Mouse (Mus musculus): ENCODE measurements around the gene Srsf2. TPM values are rescaled to one million over a fixed set of nuclear protein-coding genes. Genes with fewer than 3 reads are reported as not detected.

Gene Srsf2
- total and polyA plus RNA-seq, 2 experiments from 2014 or later = 196 to 484 TPM

DNA sequence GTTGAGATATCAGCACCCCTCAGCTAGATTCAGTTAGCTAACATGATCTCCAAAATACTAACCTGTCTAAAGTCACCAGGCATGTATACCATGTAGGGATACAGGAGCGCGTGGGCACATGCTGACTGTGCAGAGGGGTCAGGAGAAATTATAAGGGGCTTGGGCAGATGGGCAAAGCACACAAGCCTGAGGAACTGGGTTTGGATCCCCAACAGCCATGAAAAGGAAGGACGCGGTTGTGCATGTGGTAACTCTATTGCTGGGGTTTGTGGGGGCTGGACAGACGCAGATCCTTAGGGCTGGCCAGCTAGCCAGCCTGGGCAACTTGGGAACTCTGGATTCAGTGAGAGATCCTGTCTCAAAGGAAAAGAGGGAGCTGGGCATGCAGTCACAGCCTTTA, 35.3 kb downstream of the Srsf2 start:
- Histone ChIP-seq H3K4me2 (ENCODE audit: low read depth, low read length, poor library complexity, severe bottlenecking) (no peak overlapping the region), H3K4me3 (ENCODE audit: low read depth, low read length) (no peak overlapping the region), H3K4me1 (ENCODE audit: insufficient read depth, low read length) (peaks cover 11% of the 10 kb centered on the region), H3K27me3 (ENCODE audit: insufficient read depth, low read length) (no peaks in the 10 kb centered on the region), H3K27ac (ENCODE audit: low read depth, low read length) (no peak overlapping the region), H3K9ac (replicated peaks; ENCODE audit: low read length, poor library complexity, severe bottlenecking) (no peak overlapping the region), H3K36me3 (ENCODE audit: insufficient read depth, low read length) (no peaks in the 10 kb centered on the region), H3K9me3 (ENCODE audit: low read length) (no peaks in the 10 kb centered on the region)
- WGBS = 95% methylated on average over 5 of the region's 5 CpGs
- DNase-seq (ENCODE audit: low spot score) (no peak), ATAC-seq (ENCODE audit: low FRiP score) (no peak)
- no peak for TF ChIP-seq CTCF (IDR thresholded peaks at IDR 0.05)

DNA sequence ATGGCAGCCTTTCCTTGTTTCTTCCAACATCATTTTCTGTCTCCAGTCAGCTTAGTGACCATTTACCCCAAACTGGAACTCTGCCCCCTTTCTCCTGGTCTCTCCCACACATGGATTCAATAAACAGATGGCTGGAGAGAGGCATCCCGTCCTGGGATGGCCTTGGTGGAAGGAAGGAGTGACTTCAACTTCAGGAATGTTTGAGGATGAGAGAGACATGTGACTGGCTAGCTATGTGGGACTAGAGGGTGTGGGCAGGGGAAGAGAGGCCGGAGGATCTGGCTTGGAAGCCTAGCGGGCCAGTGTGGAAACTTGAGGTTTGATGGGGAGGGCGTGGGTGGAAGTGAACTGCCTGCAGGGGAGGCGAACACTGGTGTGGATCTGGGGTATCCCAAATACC, 36.1 kb downstream of the Srsf2 start:
- Histone ChIP-seq H3K9ac (replicated peaks; ENCODE audit: low read length, poor library complexity, severe bottlenecking) (no peak overlapping the region), H3K9me3 (ENCODE audit: low read length) (no peaks in the 10 kb centered on the region), H3K27ac (ENCODE audit: low read depth, low read length) (no peak overlapping the region), H3K27me3 (ENCODE audit: insufficient read depth, low read length) (no peaks in the 10 kb centered on the region), H3K4me3 (ENCODE audit: low read depth, low read length) (no peak overlapping the region), H3K4me2 (ENCODE audit: low read depth, low read length, poor library complexity, severe bottlenecking) (no peak overlapping the region), H3K4me1 (ENCODE audit: insufficient read depth, low read length) (peaks cover 12% of the 10 kb centered on the region), H3K36me3 (ENCODE audit: insufficient read depth, low read length) (no peaks in the 10 kb centered on the region)
- no peak for TF ChIP-seq CTCF (IDR thresholded peaks at IDR 0.05)
- ATAC-seq (ENCODE audit: low FRiP score) (no peak), DNase-seq (ENCODE audit: low spot score) (no peak)
- 91% methylated on average over 5 of the region's 5 CpGs for WGBS

DNA sequence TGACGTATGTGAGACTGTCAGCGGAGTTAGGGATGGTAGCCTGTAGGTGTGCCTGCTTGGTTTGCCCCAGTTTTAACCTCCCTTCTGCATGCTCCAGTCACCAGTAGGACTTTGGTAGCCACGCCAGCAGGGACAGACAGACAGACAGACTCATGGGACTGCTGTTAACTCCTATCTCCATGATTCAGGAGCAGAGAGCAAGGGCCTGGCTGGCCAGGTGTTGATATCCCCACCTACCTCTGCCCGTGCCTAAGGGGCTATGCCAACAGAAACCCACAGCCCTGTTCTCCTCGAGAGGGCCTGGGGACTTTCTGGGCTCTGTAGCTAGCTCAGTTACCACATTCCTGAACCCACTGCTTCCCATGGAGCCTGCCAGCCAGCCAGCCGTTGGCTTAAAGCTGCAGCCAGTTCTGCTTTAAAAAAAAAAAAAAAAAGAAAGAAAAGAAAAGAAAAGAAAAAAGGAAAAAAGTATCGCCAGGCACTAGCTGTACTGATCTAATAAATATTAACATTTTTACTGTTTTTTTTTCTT, 37.9 kb downstream of the Srsf2 start:
- DNase-seq (ENCODE audit: low spot score) = no peak
- no peak for TF ChIP-seq CTCF (IDR thresholded peaks at IDR 0.05)
- Histone ChIP-seq H3K4me3 (ENCODE audit: low read depth, low read length) (no peak overlapping the region), H3K9me3 (ENCODE audit: low read length) (no peaks in the 10 kb centered on the region), H3K27me3 (ENCODE audit: insufficient read depth, low read length) (no peaks in the 10 kb centered on the region), H3K9ac (replicated peaks; ENCODE audit: low read length, poor library complexity, severe bottlenecking) (no peak overlapping the region), H3K36me3 (ENCODE audit: insufficient read depth, low read length) (no peaks in the 10 kb centered on the region), H3K4me2 (ENCODE audit: low read depth, low read length, poor library complexity, severe bottlenecking) (no peak overlapping the region), H3K4me1 (ENCODE audit: insufficient read depth, low read length) (peaks cover 22% of the 10 kb centered on the region), H3K27ac (ENCODE audit: low read depth, low read length) (peak overlapping the region; percentile 52)
- no peak for ATAC-seq (ENCODE audit: low FRiP score)
- 18% methylated on average over 7 of the region's 7 CpGs for whole genome bisulfite sequencing

DNA sequence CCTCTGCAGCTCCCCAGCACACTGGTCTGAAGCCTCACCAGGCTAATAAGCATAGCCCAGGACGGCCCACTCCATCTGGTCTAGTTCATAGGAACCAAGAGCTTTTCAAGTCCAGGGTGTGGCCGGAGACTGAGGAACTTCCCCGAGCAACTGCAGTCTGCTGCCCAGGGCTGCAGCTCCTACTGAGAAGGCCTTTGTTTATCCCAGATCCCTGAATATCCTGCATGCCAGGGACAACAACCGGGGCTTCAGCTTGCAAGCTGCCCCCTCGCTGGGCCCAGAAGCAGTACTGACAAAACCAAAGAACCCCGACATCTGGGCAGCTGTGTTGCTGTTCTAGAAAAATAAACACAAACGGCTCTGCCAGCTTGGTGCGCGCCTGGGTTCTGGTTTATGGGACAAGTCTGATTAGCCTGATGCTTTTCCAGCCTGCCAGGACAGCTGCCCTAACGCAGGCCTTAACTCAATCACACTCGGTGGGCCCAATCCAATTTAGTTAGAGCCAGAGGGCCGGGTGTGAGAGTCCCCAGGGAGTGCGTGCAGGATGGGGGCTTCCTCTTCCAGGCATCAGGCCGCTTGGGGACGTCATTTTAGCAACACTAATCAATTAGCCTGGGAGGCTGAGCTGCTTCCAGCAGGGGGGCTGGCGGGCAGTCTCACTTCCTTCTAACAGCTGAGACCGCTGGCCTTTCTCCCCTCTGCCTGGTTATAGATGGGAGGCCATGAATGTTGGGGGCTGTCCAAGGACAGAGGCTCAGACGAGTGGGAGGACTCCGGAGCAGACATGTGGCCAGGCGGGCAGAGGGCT, 38.6 kb downstream of the Srsf2 start:
- ATAC-seq (ENCODE audit: low FRiP score) (no peak), DNase-seq (ENCODE audit: low spot score) (peak; percentile 83)
- Histone ChIP-seq H3K4me3 (ENCODE audit: low read depth, low read length) (no peak overlapping the region), H3K36me3 (ENCODE audit: insufficient read depth, low read length) (no peaks in the 10 kb centered on the region), H3K27me3 (ENCODE audit: insufficient read depth, low read length) (no peaks in the 10 kb centered on the region), H3K4me2 (ENCODE audit: low read depth, low read length, poor library complexity, severe bottlenecking) (no peak overlapping the region), H3K9ac (replicated peaks; ENCODE audit: low read length, poor library complexity, severe bottlenecking) (no peak overlapping the region), H3K27ac (ENCODE audit: low read depth, low read length) (peak overlapping the region; percentile 77), H3K9me3 (ENCODE audit: low read length) (no peaks in the 10 kb centered on the region), H3K4me1 (ENCODE audit: insufficient read depth, low read length) (peaks cover 22% of the 10 kb centered on the region)
- 6% methylated on average over 20 of the region's 20 CpGs for WGBS
- TF ChIP-seq CTCF (IDR thresholded peaks at IDR 0.05) = peak; percentile 14

DNA sequence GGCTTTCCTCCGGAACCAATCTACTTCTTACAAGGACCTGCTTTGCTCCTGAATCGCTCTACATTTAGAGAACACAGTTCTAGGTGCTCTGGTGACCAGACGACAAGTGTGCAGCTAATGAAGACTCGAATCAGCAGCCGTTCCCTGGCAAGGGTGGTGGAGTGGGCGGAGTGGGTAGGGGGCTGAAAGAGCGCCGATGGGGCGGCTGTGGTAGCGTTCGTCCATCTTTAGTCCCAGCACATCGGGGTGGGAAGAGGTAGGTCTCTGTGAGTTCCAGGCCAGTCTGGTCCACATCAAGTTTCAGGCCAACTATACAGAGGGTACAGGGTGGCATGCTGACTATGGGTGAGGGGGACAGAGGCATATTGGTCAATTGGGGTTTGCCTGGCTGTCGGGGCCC, 39.3 kb downstream of the Srsf2 start:
- H3K4me1 ChIP-seq (ENCODE audit: insufficient read depth, low read length) = peaks cover 22% of the 10 kb centered on the region

DNA sequence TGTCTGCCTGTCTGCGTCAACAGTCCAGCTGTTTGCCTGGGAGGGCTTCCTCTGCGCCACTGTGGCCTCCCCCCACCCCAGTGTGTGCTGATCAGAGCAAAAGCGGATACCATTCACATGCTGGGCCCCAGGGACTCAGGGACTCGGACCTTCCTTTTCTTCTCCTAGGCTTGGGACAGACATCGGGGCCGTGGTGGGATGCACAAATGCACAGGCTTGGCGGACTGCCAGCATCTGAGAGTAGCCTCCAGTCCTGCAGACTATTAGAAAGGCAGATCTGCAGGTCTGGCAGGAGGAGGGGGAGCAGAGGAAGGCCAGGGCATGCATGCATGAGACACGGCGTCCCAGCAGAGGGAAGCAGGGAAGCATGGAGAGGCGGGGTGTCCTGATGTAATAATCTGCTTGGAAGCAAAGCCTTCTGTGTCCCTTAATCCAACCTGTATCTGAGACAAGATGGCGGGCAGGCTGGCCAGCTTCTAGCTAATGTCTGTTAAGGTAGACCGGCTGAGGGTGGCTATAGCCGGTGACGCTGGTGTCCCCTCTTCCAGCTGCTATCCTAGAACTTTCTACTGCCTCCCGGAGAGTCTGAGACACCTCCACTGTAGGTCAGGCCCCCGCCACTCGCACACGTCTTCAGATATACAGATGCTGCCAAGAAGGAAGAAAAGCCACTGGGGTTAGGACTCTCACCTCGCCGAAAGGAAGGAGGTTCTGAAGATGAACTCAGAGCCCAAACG, 39.9 kb downstream of the Srsf2 start:
- peaks cover 22% of the 10 kb centered on the region for H3K4me1 ChIP-seq (ENCODE audit: insufficient read depth, low read length)
- no peak overlapping the region for H3K4me3 ChIP-seq (ENCODE audit: low read depth, low read length)
- ATAC-seq (ENCODE audit: low FRiP score) (no peak), DNase-seq (ENCODE audit: low spot score) (peak; percentile 79)
- TF ChIP-seq CTCF (IDR thresholded peaks at IDR 0.05) = peak; percentile 36; the same call in 1 of the 2 replicates
- peak overlapping the region; percentile 77 for H3K27ac ChIP-seq (ENCODE audit: low read depth, low read length)
- no peaks in the 10 kb centered on the region for H3K9me3 ChIP-seq (ENCODE audit: low read length)
- 32% methylated on average over 21 of the region's 21 CpGs for WGBS
- H3K36me3 ChIP-seq (ENCODE audit: insufficient read depth, low read length) = no peaks in the 10 kb centered on the region
- H3K27me3 ChIP-seq (ENCODE audit: insufficient read depth, low read length) = no peaks in the 10 kb centered on the region
- H3K9ac ChIP-seq (replicated peaks; ENCODE audit: low read length, poor library complexity, severe bottlenecking) = 0 out of 2 replicates have a peak overlapping the region, but pooled peaks have one; percentile 24
- no peak overlapping the region for H3K4me2 ChIP-seq (ENCODE audit: low read depth, low read length, poor library complexity, severe bottlenecking)

More for the DNA sequence above, 39.3 kb downstream of the Srsf2 start:
- Histone ChIP-seq H3K4me2 (ENCODE audit: low read depth, low read length, poor library complexity, severe bottlenecking) (no peak overlapping the region), H3K27ac (ENCODE audit: low read depth, low read length) (peak overlapping the region; percentile 77; the same call in 1 of the 2 replicates), H3K9ac (replicated peaks; ENCODE audit: low read length, poor library complexity, severe bottlenecking) (no peak overlapping the region), H3K9me3 (ENCODE audit: low read length) (no peaks in the 10 kb centered on the region), H3K27me3 (ENCODE audit: insufficient read depth, low read length) (no peaks in the 10 kb centered on the region), H3K4me3 (ENCODE audit: low read depth, low read length) (no peak overlapping the region), H3K36me3 (ENCODE audit: insufficient read depth, low read length) (no peaks in the 10 kb centered on the region)
- WGBS = 57% methylated on average over 13 of the region's 13 CpGs
- no peak for DNase-seq (ENCODE audit: low spot score)
- TF ChIP-seq CTCF (IDR thresholded peaks at IDR 0.05) = no peak
- no peak for ATAC-seq (ENCODE audit: low FRiP score)

Data from midbrain, postnatal 0 days (tissue).